Mouse (Mus musculus): ENCODE measurements around the gene Rccd1. TPM values are rescaled to one million over a fixed set of nuclear protein-coding genes. Genes with fewer than 3 reads are reported as not detected.

Rccd1 gene
- polyA plus RNA-seq, 1 experiment from 2014 or later: 3.7 TPM

DNA sequence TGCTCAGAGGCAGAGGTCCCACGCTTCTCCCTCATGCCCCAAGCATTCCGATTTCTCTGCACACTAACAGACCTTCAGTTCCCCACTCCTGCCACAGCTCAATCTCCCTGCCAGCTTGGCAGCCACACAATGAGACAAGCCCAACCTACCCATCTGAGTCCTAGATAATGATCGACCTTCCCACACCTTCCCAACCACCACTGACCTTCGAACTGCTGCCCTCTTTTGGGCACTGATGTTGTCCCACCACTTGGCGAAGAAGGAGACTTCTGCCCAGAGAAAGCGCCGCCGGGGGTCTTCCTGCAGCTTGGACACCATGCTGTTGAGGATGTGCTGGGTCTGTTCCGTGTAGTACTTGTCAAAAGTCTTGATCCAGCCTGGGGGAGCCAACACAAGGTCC lies 43.8 kb upstream of the Rccd1 start:
- H3K27me3 ChIP-seq (ENCODE audit: control insufficient read depth, insufficient read depth, low read length): no peaks in the 10 kb centered on the region
- 91% methylated on average over 9 of the region's 9 CpGs for WGBS
- no peak for DNase-seq (ENCODE audit: low spot score)
- no peak overlapping the region; the same call in 1 of the 2 replicates for H3K27ac ChIP-seq (replicated peaks)
- H3K4me1 ChIP-seq (replicated peaks; ENCODE audit: control insufficient read depth, insufficient read depth): no peaks in the 10 kb centered on the region
- ATAC-seq (ENCODE audit: low FRiP score, low TSS enrichment): no peak
- peaks cover 19% of the 10 kb centered on the region; the same call in 1 of the 2 replicates for H3K36me3 ChIP-seq (ENCODE audit: control insufficient read depth, insufficient read depth, low read length)
- H3K9me3 ChIP-seq (ENCODE audit: control insufficient read depth, low read length): no peaks in the 10 kb centered on the region
- H3K4me2 ChIP-seq (replicated peaks; ENCODE audit: low read depth): no peak overlapping the region
- TF ChIP-seq CTCF (IDR thresholded peaks at IDR 0.05; ENCODE audit: low read depth) (no peak), EP300 (optimal IDR thresholded peaks at IDR 0.05) (no peak)
- no peak overlapping the region for H3K4me3 ChIP-seq (ENCODE audit: low read depth, low read length)
- no peak overlapping the region for H3K9ac ChIP-seq (ENCODE audit: low read length)

DNA sequence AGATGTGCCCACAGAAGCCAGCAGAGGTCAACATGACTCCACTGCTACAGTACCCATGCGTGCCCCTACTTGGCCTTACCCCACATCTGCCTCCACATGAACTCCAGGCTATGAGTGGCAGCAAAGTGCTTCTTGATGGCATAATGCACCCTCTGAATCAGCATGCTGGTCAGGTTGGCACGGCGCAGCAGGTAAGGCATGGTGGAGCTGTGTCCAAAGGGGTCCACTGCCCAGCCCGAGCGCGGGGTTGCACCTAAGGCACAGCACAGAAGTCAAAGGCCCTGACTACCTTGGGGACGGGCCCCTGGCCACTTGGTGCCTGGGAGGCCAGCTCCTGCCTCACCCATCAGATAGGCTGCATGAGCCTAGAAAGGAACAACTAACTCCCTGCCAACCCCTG lies 43.0 kb upstream of the Rccd1 start:
- no peaks in the 10 kb centered on the region for H3K4me1 ChIP-seq (replicated peaks; ENCODE audit: control insufficient read depth, insufficient read depth)
- no peak overlapping the region for H3K9ac ChIP-seq (ENCODE audit: low read length)
- H3K36me3 ChIP-seq (ENCODE audit: control insufficient read depth, insufficient read depth, low read length): peaks cover 26% of the 10 kb centered on the region; the same call in 1 of the 2 replicates
- H3K27ac ChIP-seq (replicated peaks): no peak overlapping the region
- no peak overlapping the region for H3K4me2 ChIP-seq (replicated peaks; ENCODE audit: low read depth)
- no peaks in the 10 kb centered on the region for H3K9me3 ChIP-seq (ENCODE audit: control insufficient read depth, low read length)
- WGBS: 96% methylated on average over 7 of the region's 7 CpGs
- H3K4me3 ChIP-seq (ENCODE audit: low read depth, low read length): no peak overlapping the region
- DNase-seq (ENCODE audit: low spot score) (no peak), ATAC-seq (ENCODE audit: low FRiP score, low TSS enrichment) (no peak)
- TF ChIP-seq CTCF (IDR thresholded peaks at IDR 0.05; ENCODE audit: low read depth): no peak
- no peak for TF ChIP-seq EP300 (optimal IDR thresholded peaks at IDR 0.05)
- no peaks in the 10 kb centered on the region for H3K27me3 ChIP-seq (ENCODE audit: control insufficient read depth, insufficient read depth, low read length)

DNA sequence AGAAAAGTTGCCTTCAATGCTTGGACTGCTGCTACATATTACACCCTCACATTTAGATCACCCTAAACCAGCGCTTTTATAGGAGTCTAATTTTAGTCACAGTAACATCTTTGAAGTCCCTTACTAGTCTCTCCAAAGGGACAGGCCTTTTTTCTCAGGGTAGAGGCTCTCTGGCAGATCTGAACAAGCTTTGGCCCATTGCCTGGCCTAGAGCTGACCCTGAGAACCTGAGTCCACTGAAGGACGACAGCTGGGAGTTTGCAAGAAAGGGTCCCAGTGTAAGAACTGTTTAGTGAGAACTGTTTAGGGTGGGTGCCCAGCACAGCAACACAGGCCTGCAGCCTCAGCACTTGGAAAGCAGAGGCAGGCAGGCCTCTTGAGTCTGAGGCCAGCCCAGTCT lies 41.5 kb upstream of the Rccd1 start:
- WGBS: 71% methylated on average over 2 of the region's 2 CpGs
- ATAC-seq (ENCODE audit: low FRiP score, low TSS enrichment): no peak
- H3K36me3 ChIP-seq (ENCODE audit: control insufficient read depth, insufficient read depth, low read length): peaks cover 30% of the 10 kb centered on the region
- H3K4me2 ChIP-seq (replicated peaks; ENCODE audit: low read depth): no peak overlapping the region
- H3K4me3 ChIP-seq (ENCODE audit: low read depth, low read length): no peak overlapping the region
- H3K27me3 ChIP-seq (ENCODE audit: control insufficient read depth, insufficient read depth, low read length): no peaks in the 10 kb centered on the region
- no peaks in the 10 kb centered on the region for H3K9me3 ChIP-seq (ENCODE audit: control insufficient read depth, low read length)
- DNase-seq (ENCODE audit: low spot score): no peak
- TF ChIP-seq CTCF (IDR thresholded peaks at IDR 0.05; ENCODE audit: low read depth) (no peak), EP300 (optimal IDR thresholded peaks at IDR 0.05) (no peak)
- H3K27ac ChIP-seq (replicated peaks): no peak overlapping the region
- H3K9ac ChIP-seq (ENCODE audit: low read length): no peak overlapping the region
- H3K4me1 ChIP-seq (replicated peaks; ENCODE audit: control insufficient read depth, insufficient read depth): no peaks in the 10 kb centered on the region

DNA sequence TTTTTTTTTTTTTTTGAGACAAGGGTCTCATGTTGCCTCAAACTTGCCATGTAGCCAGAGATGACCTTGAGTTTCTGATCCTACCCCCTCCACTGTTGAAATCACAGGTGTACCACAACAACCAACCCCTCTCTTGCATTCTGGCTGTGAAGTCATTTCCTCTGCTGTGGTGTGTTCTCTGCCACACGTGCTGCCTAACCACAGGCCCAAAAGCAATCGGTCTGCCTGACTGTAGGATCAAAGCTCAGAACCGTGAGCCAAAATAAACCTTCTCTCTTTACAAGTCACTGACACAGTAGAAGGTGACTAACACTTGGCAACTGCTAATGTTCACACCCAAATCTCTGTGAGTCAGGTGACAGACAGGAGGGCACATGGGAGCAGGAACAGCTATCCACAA lies 36.2 kb upstream of the Rccd1 start:
- 29% methylated on average over 3 of the region's 3 CpGs for whole genome bisulfite sequencing
- Histone ChIP-seq H3K9ac (ENCODE audit: low read length) (no peak overlapping the region), H3K4me3 (ENCODE audit: low read depth, low read length) (no peak overlapping the region), H3K27me3 (ENCODE audit: control insufficient read depth, insufficient read depth, low read length) (no peaks in the 10 kb centered on the region), H3K4me2 (replicated peaks; ENCODE audit: low read depth) (no peak overlapping the region), H3K4me1 (replicated peaks; ENCODE audit: control insufficient read depth, insufficient read depth) (no peaks in the 10 kb centered on the region), H3K27ac (replicated peaks) (no peak overlapping the region), H3K36me3 (ENCODE audit: control insufficient read depth, insufficient read depth, low read length) (peaks cover 36% of the 10 kb centered on the region), H3K9me3 (ENCODE audit: control insufficient read depth, low read length) (no peaks in the 10 kb centered on the region)
- DNase-seq (ENCODE audit: low spot score): no peak
- no peak for TF ChIP-seq EP300 (optimal IDR thresholded peaks at IDR 0.05)
- no peak for TF ChIP-seq CTCF (IDR thresholded peaks at IDR 0.05; ENCODE audit: low read depth)
- ATAC-seq (ENCODE audit: low FRiP score, low TSS enrichment): no peak

DNA sequence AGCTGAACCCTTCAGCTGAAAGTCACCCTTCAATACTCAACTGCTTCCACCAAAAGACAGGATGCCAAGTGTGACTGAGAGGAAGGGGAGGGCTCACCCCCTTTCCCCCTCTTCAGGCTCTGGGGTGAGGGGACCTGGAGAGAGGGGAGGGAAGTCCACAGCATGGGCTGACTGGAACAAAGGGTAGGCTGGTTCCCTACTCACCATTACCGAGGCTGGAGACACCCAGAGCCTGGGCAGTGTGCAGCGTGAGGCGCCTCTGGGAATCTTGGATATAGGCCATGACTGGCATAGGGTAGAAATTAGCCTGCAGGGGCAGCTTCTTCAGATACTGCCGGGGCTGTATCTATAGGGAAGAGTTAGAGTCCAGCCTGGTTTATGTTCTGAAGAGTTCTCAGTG lies 33.8 kb upstream of the Rccd1 start:
- Histone ChIP-seq H3K27me3 (ENCODE audit: control insufficient read depth, insufficient read depth, low read length) (no peaks in the 10 kb centered on the region), H3K9me3 (ENCODE audit: control insufficient read depth, low read length) (no peaks in the 10 kb centered on the region), H3K4me3 (ENCODE audit: low read depth, low read length) (no peak overlapping the region), H3K4me2 (replicated peaks; ENCODE audit: low read depth) (no peak overlapping the region), H3K4me1 (replicated peaks; ENCODE audit: control insufficient read depth, insufficient read depth) (no peaks in the 10 kb centered on the region), H3K9ac (ENCODE audit: low read length) (no peak overlapping the region), H3K27ac (replicated peaks) (no peak overlapping the region), H3K36me3 (ENCODE audit: control insufficient read depth, insufficient read depth, low read length) (peaks cover 36% of the 10 kb centered on the region)
- 75% methylated on average over 4 of the region's 4 CpGs for WGBS
- no peak for DNase-seq (ENCODE audit: low spot score)
- no peak for TF ChIP-seq EP300 (optimal IDR thresholded peaks at IDR 0.05)
- no peak for TF ChIP-seq CTCF (IDR thresholded peaks at IDR 0.05; ENCODE audit: low read depth)
- ATAC-seq (ENCODE audit: low FRiP score, low TSS enrichment): no peak

DNA sequence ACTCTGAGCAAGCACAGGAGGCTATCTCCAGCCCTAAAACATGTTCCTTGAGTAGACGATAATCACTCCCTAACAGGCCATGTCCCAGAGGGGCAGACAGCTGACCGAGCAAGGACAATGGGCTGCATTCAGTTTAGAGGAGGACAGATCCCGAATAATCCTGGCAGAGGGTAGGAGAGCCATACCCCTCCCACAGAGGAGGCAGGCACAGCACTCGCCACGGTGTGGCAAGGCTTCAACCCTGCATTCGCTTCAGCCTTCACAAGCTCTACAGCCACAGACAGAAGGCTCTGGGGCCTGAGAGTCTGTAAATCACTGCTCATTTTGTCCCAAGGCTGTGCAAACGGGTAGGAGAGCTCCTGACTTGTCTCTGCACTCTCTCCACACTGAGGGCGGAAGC lies 32.9 kb upstream of the Rccd1 start:
- no peak for TF ChIP-seq EP300 (optimal IDR thresholded peaks at IDR 0.05)
- TF ChIP-seq CTCF (IDR thresholded peaks at IDR 0.05; ENCODE audit: low read depth): no peak
- 81% methylated on average over 8 of the region's 8 CpGs for WGBS
- no peak for ATAC-seq (ENCODE audit: low FRiP score, low TSS enrichment)
- H3K4me2 ChIP-seq (replicated peaks; ENCODE audit: low read depth): no peak overlapping the region
- no peaks in the 10 kb centered on the region for H3K27me3 ChIP-seq (ENCODE audit: control insufficient read depth, insufficient read depth, low read length)
- no peak overlapping the region for H3K27ac ChIP-seq (replicated peaks)
- no peak overlapping the region for H3K4me3 ChIP-seq (ENCODE audit: low read depth, low read length)
- DNase-seq (ENCODE audit: low spot score): no peak
- no peaks in the 10 kb centered on the region for H3K4me1 ChIP-seq (replicated peaks; ENCODE audit: control insufficient read depth, insufficient read depth)
- no peaks in the 10 kb centered on the region for H3K9me3 ChIP-seq (ENCODE audit: control insufficient read depth, low read length)
- no peak overlapping the region for H3K9ac ChIP-seq (ENCODE audit: low read length)
- H3K36me3 ChIP-seq (ENCODE audit: control insufficient read depth, insufficient read depth, low read length): peaks cover 27% of the 10 kb centered on the region
